Mouse (Mus musculus) urinary bladder, postnatal 4 days (tissue): ENCODE data around the gene Mylpf.
A peak's percentile ranks its signal among the peaks of the same experiment; 100 is the strongest.

Experiments used
- DNase-seq, 2 experiments: peaks; one replicate each; pipeline ENCODE4 v3.0.0; 2021 to 2022; ENCODE audit warnings: low spot score in 2 of 2

Mylpf gene

GRCm38 (mm10) chr7:127206606-127207005, 2.1 kb upstream of the Mylpf start:
- no peak for DNase-seq

GRCm38 (mm10) chr7:127207374-127208294, 1.1 kb upstream of the Mylpf start:
- peak in 1 of 2 experiments; percentile 41 for DNase-seq

- DNase-seq: no peak
Measured at GRCm38 (mm10) chr7:127208295-127208552, 466 bp upstream of the Mylpf start, which contains the start of gene Tbc1d10b. Gene Tbc1d10b, minus strand, starts transcription at chr7:127208468.

GRCm38 (mm10) chr7:127209851-127210250, 1.2 kb downstream of the Mylpf start:
- DNase-seq: no peak

- no peak for DNase-seq
Measured at GRCm38 (mm10) chr7:127210266-127210665, 1.6 kb downstream of the Mylpf start.

- DNase-seq: no peak
Measured at GRCm38 (mm10) chr7:127211014-127211745, 2.5 kb downstream of the Mylpf start.

GRCm38 (mm10) chr7:127212432-127213250, 4.0 kb downstream of the Mylpf start:
- DNase-seq: peak in 1 of 2 experiments; percentile 58

GRCm38 (mm10) chr7:127213485-127213884, 4.8 kb downstream of the Mylpf start:
- no peak for DNase-seq

GRCm38 (mm10) chr7:127213930-127214329, 5.2 kb downstream of the Mylpf start:
- DNase-seq: peak in 1 of 2 experiments; percentile 56

- DNase-seq: peak in 1 of 2 experiments; percentile 58
Measured at GRCm38 (mm10) chr7:127214521-127214920, 5.8 kb downstream of the Mylpf start.

- peak in 1 of 2 experiments; percentile 64 for DNase-seq
Measured at GRCm38 (mm10) chr7:127214981-127215871, 6.5 kb downstream of the Mylpf start.

GRCm38 (mm10) chr7:127216307-127216706, 7.6 kb downstream of the Mylpf start:
- no peak for DNase-seq

GRCm38 (mm10) chr7:127217475-127217874, 8.8 kb downstream of the Mylpf start:
- no peak for DNase-seq

- no peak for DNase-seq
Measured at GRCm38 (mm10) chr7:127217901-127218642, 9.4 kb downstream of the Mylpf start.

GRCm38 (mm10) chr7:127218670-127219069, 10.0 kb downstream of the Mylpf start:
- no peak for DNase-seq

- no peak for DNase-seq
Measured at GRCm38 (mm10) chr7:127220440-127220839, 11.8 kb downstream of the Mylpf start.

- DNase-seq: no peak
Measured at GRCm38 (mm10) chr7:127223106-127223505, 14.4 kb downstream of the Mylpf start.

GRCm38 (mm10) chr7:127223515-127224478, 15.1 kb downstream of the Mylpf start:
- no peak for DNase-seq

- DNase-seq: no peak
Measured at GRCm38 (mm10) chr7:127224616-127225015, 15.9 kb downstream of the Mylpf start.
